In the genomic region with DNA sequence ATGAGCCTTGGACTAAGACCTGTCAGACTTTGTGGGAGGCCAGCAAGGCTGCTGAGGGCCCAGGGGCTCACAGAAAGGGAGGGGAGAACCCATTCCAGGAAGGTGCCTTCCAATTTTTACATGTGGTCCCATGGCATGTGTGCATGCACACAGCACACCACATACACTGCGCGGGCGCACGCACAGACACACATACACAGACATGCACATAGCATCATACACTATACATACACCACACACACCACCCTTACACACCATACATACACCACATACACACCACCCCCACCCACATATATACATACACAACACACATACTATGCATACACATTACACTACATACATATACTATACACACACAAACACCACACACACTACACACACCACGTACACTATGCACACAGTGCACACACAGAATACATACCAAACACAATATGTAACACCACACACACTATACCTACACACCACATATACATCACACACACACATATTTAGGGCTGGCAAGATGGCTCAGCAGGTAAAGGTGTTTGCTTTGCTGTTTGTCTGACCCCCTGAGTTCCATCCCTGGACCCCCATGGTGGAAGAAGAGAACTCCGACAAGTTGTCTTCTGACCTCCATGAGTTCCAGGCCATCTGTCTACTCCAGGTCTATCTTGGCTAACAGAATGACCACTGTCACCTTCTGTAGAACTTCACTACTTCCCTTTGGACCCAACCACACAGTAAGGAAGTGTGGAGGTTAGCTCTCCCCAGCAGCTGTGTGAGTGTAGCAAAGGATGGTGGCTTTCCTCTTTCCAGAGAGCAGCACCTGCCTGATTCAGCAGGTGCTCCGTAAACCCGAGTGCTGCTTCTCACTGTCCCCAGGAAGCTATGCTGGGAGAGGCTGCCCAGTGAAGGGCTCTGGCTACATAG, we compare ENCODE assay signal across 8 mouse cellular contexts. TPM values are rescaled to one million over a fixed set of nuclear protein-coding genes. Genes with fewer than 3 reads are reported as not detected.
A peak's percentile ranks its signal among the peaks of the same experiment; 100 is the strongest.
DNase-seq lines count a peak whose midpoint lies in the region; ATAC-seq and TF ChIP-seq lines count a peak whose summit lies in the region.
"Had no signal": no experiment of that assay in that cellular context is flagged by ENCODE, and none has a peak within 500 bp of the region (broad histone marks: within the 10 kb centered on the region; RNA-seq: fewer than 3 reads in every experiment).

No protein-coding gene starts in this region.

- no peaks in the 10 kb centered on the region for H3K9me3 ChIP-seq in lung, embryonic 16.5 days (ENCODE audit: control insufficient read depth, low read length)
- no peaks in the 10 kb centered on the region for H3K9me3 ChIP-seq in hindbrain, embryonic 11.5 days (ENCODE audit: control insufficient read depth, low read length)
- no peaks in the 10 kb centered on the region for H3K9me3 ChIP-seq in liver, embryonic 13.5 days (replicated peaks)

- H3K27ac ChIP-seq in lung, embryonic 16.5 days (ENCODE audit: low read length) = no peak overlapping the region
- H3K27ac ChIP-seq in hindbrain, embryonic 11.5 days (ENCODE audit: low read depth, low read length) = no peak overlapping the region
- no peak overlapping the region for H3K27ac ChIP-seq in liver, embryonic 13.5 days

- no peak for TF ChIP-seq POLR2A in lung, adult 2 months (IDR thresholded peaks at IDR 0.05; ENCODE audit: borderline replicate concordance, extremely low read depth, low read depth, low read length)

- no peaks in the 10 kb centered on the region for H3K27me3 ChIP-seq in lung, embryonic 16.5 days (ENCODE audit: control insufficient read depth, insufficient read depth, low read depth, low read length)
- no peaks in the 10 kb centered on the region for H3K27me3 ChIP-seq in hindbrain, embryonic 11.5 days (ENCODE audit: control insufficient read depth, insufficient read depth, low read length)
- H3K27me3 ChIP-seq in liver, embryonic 13.5 days = no peaks in the 10 kb centered on the region
- H3K27me3 ChIP-seq: Patski had no signal

- peak overlapping the region; percentile 67 for H3K4me2 ChIP-seq in lung, embryonic 16.5 days (ENCODE audit: low read depth, low read length)
- H3K4me2 ChIP-seq in hindbrain, embryonic 11.5 days (replicated peaks; ENCODE audit: low read depth, low read length) = peak overlapping the region; percentile 35
- H3K4me2 ChIP-seq in liver, embryonic 13.5 days = peak overlapping the region; percentile 51

- no peak overlapping the region; the same call in 1 of the 2 replicates for H3K4me3 ChIP-seq in lung, embryonic 16.5 days (ENCODE audit: low read length)
- no peak overlapping the region for H3K4me3 ChIP-seq in lung, adult 2 months (replicated peaks; ENCODE audit: extremely low read depth, low read depth, low read length)
- peak overlapping the region; percentile 8; the same call in 1 of the 2 replicates for H3K4me3 ChIP-seq in hindbrain, embryonic 11.5 days (ENCODE audit: low read depth, low read length)
- H3K4me3 ChIP-seq in liver, embryonic 13.5 days (replicated peaks) = no peak overlapping the region

- H3K4me1 ChIP-seq in lung, embryonic 16.5 days (replicated peaks; ENCODE audit: control insufficient read depth, insufficient read depth, low read length) = peaks cover 5% of the 10 kb centered on the region
- H3K4me1 ChIP-seq in lung, adult 2 months (ENCODE audit: control insufficient read depth, insufficient read depth, low read length) = peaks cover 4% of the 10 kb centered on the region; the same call in 1 of the 2 replicates
- H3K4me1 ChIP-seq in hindbrain, embryonic 11.5 days (replicated peaks; ENCODE audit: control insufficient read depth, insufficient read depth, low read length) = 0 out of 2 replicates have a peak, but pooled peaks cover 4% of the 10 kb centered on the region
- H3K4me1 ChIP-seq in liver, embryonic 13.5 days (replicated peaks) = peaks cover 8% of the 10 kb centered on the region

- intact Hi-C loops in left cerebral cortex, postnatal 25 days (cut with DNase I) = no loop called here

- ATAC-seq in lung, embryonic 16.5 days (ENCODE audit: low read depth) = peak; percentile 11; the same call in 1 of the 2 replicates
- ATAC-seq in hindbrain, embryonic 11.5 days (ENCODE audit: low FRiP score) = peak; percentile 34
- ATAC-seq in liver, embryonic 13.5 days (ENCODE audit: low read depth) = no peak
- no peak for ATAC-seq in frontal cortex, adult (ENCODE audit: low TSS enrichment)

- no peaks in the 10 kb centered on the region for H3K36me3 ChIP-seq in lung, embryonic 16.5 days (ENCODE audit: control insufficient read depth, insufficient read depth, low read length)
- H3K36me3 ChIP-seq in hindbrain, embryonic 11.5 days (ENCODE audit: control insufficient read depth, insufficient read depth, low read length) = no peaks in the 10 kb centered on the region
- H3K36me3 ChIP-seq in liver, embryonic 13.5 days = no peaks in the 10 kb centered on the region

- DNase-seq in lung, adult 2 months = no peak
- DNase-seq in hindbrain, embryonic 11.5 days (ENCODE audit: low spot score) = no peak
- no peak for DNase-seq in liver, embryonic 13.5 days
- no peak for DNase-seq in left cerebral cortex, postnatal 25 days (ENCODE audit: low spot score in 2 of 2)
- DNase-seq in right cerebral cortex, postnatal 14 days = no peak

- no peak for TF ChIP-seq CTCF in lung, adult 2 months (IDR thresholded peaks at IDR 0.05; ENCODE audit: insufficient read depth, low read length)

- 76% methylated on average over 8 of the region's 8 CpGs for WGBS in lung, embryonic 16.5 days
- 77% methylated on average over 8 of the region's 8 CpGs for WGBS in lung, adult 2 months
- 80% methylated on average over 8 of the region's 8 CpGs for WGBS in hindbrain, embryonic 11.5 days
- WGBS in liver, embryonic 13.5 days (ENCODE audit: insufficient replicate concordance) = 64% methylated on average over 8 of the region's 8 CpGs

- no peak overlapping the region for H3K9ac ChIP-seq in lung, embryonic 16.5 days (ENCODE audit: low read length)
- no peak overlapping the region for H3K9ac ChIP-seq in hindbrain, embryonic 11.5 days (ENCODE audit: low read depth, low read length)
- H3K9ac ChIP-seq in liver, embryonic 13.5 days = no peak overlapping the region

RNA-seq across cellular contexts. Expression of a gene that starts 21.2 kb away (rescaled TPM):
- 1.1 and 1.5 TPM in 2 replicates for polyA plus RNA-seq in lung, embryonic 16.5 days (2015; fragmentation: Nextera tagmentation; extraction: Ambion mirVana)
- polyA plus RNA-seq in lung, adult 2 months (2012; rRNA removed) = 12.6 and 22.5 TPM in 2 replicates
- polyA plus RNA-seq in hindbrain, embryonic 11.5 days (2014; fragmentation: Nextera tagmentation; extraction: Ambion mirVana) = 6.3 and 6.8 TPM in 2 replicates
- polyA plus RNA-seq in liver, embryonic 13.5 days (2015; fragmentation: Nextera tagmentation; extraction: Ambion mirVana) = 0.12 and 0.13 TPM in 2 replicates
- 10 to 100 TPM; 16.0 to 18.4 TPM for total RNA-seq in left cerebral cortex, postnatal 25 days (2021)

Comparison
In these comparisons a context has a peak if more than half of its experiments do, and no peak if none do; other contexts are left out.
1. ATAC-seq: peak in lung, embryonic 16.5 days (single experiment) and hindbrain, embryonic 11.5 days (single experiment); none in liver, embryonic 13.5 days (single experiment) and frontal cortex, adult (single experiment).
2. Peak in every context shown above with its lines, with median percentiles within 50 percentile points of each other: H3K4me2 ChIP-seq.